Mouse (Mus musculus) megakaryocyte progenitor cell, adult 5-6 weeks (primary cell): ENCODE results near the gene Rps12-ps3. TPM values are rescaled to one million over a fixed set of nuclear protein-coding genes. Genes with fewer than 3 reads are reported as not detected.

ENCODE experiments used
- ATAC-seq: replicated peaks from 2 replicates; pipeline ENCODE4 v1.8.0; 2016; ENCODE audit warnings: mild to moderate bottlenecking, moderate TSS enrichment, inconsistent platforms; ENCODE audit not compliant: poor library complexity
- total RNA-seq, 2 experiments: library from RNA; stranded (forward) in 1 of 2; stranded (reverse) in 1 of 2; fragments of 157-497, 149-512 nt in 1 of 2; fragments of 200-1000 nt in 1 of 2; gene quantifications; 2 replicates each; pipeline versions ENCODE4 v1.2.3 to v1.2.4; 2015 to 2017

The Rps12-ps3 gene
- total RNA-seq, 2 experiments from 2014 or later, result 1,076 to 1,286 TPM

GRCm38 (mm10) chr19:59350273-59350903 is 28.3 kb downstream of the Rps12-ps3 start:
- peak; percentile 71 for ATAC-seq

GRCm38 (mm10) chr19:59351151-59351889 is 29.2 kb downstream of the Rps12-ps3 start:
- no peak for ATAC-seq

- no peak for ATAC-seq
Measured at GRCm38 (mm10) chr19:59352760-59353159, 30.7 kb downstream of the Rps12-ps3 start.

GRCm38 (mm10) chr19:59354906-59355305 is 32.8 kb downstream of the Rps12-ps3 start:
- peak; percentile 32 for ATAC-seq

- ATAC-seq, result no peak
Measured at GRCm38 (mm10) chr19:59356388-59356787, 34.3 kb downstream of the Rps12-ps3 start.

- ATAC-seq, result peak; percentile 32; the same call in 1 of the 2 replicates
Measured at GRCm38 (mm10) chr19:59356843-59357595, 34.9 kb downstream of the Rps12-ps3 start.

GRCm38 (mm10) chr19:59357878-59358277 is 35.8 kb downstream of the Rps12-ps3 start:
- ATAC-seq, result no peak

- peak; percentile 30; the same call in 1 of the 2 replicates for ATAC-seq
Measured at GRCm38 (mm10) chr19:59359202-59359601, 37.1 kb downstream of the Rps12-ps3 start.

- ATAC-seq, result peak; percentile 88
Measured at GRCm38 (mm10) chr19:59360486-59360896, 38.4 kb downstream of the Rps12-ps3 start.

GRCm38 (mm10) chr19:59362646-59363045 is 40.6 kb downstream of the Rps12-ps3 start:
- ATAC-seq, result no peak

GRCm38 (mm10) chr19:59363666-59364065 is 41.6 kb downstream of the Rps12-ps3 start:
- ATAC-seq, result no peak

GRCm38 (mm10) chr19:59366724-59367123 is 44.6 kb downstream of the Rps12-ps3 start:
- no peak for ATAC-seq

- no peak for ATAC-seq
Measured at GRCm38 (mm10) chr19:59367892-59368291, 45.8 kb downstream of the Rps12-ps3 start.

- no peak for ATAC-seq
Measured at GRCm38 (mm10) chr19:59371016-59371415, 48.9 kb downstream of the Rps12-ps3 start.

Other genes starting within 250 kb of the Rps12-ps3 start
- 0.42 and 0.71 TPM in 2 replicates for gene Shtn1, start 246.2 kb upstream of the Rps12-ps3 start, total RNA-seq (2015)
- gene Shtn1, start 246.2 kb upstream of the Rps12-ps3 start, total RNA-seq (2017), result 1.1 and 1.3 TPM in 2 replicates
- gene Vax1, start 152.2 kb upstream of the Rps12-ps3 start, total RNA-seq (2015), result not detected in 2 replicates
- gene Vax1, start 152.2 kb upstream of the Rps12-ps3 start, total RNA-seq (2017), result not detected in 2 replicates
- not detected in 2 replicates for gene Kcnk18, start 103.1 kb upstream of the Rps12-ps3 start, total RNA-seq (2015)
- not detected in 2 replicates for gene Kcnk18, start 103.1 kb upstream of the Rps12-ps3 start, total RNA-seq (2017)
- 4.6 and 9.5 TPM in 2 replicates for gene Slc18a2, start 61.4 kb upstream of the Rps12-ps3 start, total RNA-seq (2015)
- gene Slc18a2, start 61.4 kb upstream of the Rps12-ps3 start, total RNA-seq (2017), result 2.2 and 3.8 TPM in 2 replicates
- gene Pdzd8, start 23.5 kb downstream of the Rps12-ps3 start, total RNA-seq (2015), result 62.5 and 69.7 TPM in 2 replicates
- 46.7 and 49.0 TPM in 2 replicates for gene Pdzd8, start 23.5 kb downstream of the Rps12-ps3 start, total RNA-seq (2017)
- gene Emx2, start 136.1 kb downstream of the Rps12-ps3 start, total RNA-seq (2015), result not detected in 2 replicates
- gene Emx2, start 136.1 kb downstream of the Rps12-ps3 start, total RNA-seq (2017), result not detected in 2 replicates